Mouse (Mus musculus) C2C12 (cell line): ENCODE measurements around the gene Cmtm3.

ENCODE experiments used
- CEBPB ChIP-seq: IDR thresholded peaks from one replicate; pipeline ENCODE4 v1.6.1; 2011; ENCODE audit warnings: low read depth, mild to moderate bottlenecking, control low read depth, moderate library complexity
- CTCF ChIP-seq: IDR thresholded peaks from one replicate; pipeline ENCODE4 v1.5.1; 2011; ENCODE audit not compliant: control insufficient read depth, insufficient read depth, insufficient read length
- MAX ChIP-seq: IDR thresholded peaks from one replicate; pipeline ENCODE4 v1.6.1; 2011; ENCODE audit warnings: mild to moderate bottlenecking, control low read depth
- MYOD1 ChIP-seq: IDR thresholded peaks from one replicate; pipeline ENCODE4 v1.6.1; 2011; ENCODE audit warnings: low read depth; ENCODE audit not compliant: control insufficient read depth, insufficient read length
- MYOG ChIP-seq: IDR thresholded peaks from one replicate; pipeline ENCODE4 v1.6.1; 2011; ENCODE audit not compliant: control insufficient read depth, insufficient read length; ENCODE audit errors: extremely low read depth
- USF1 ChIP-seq: IDR thresholded peaks from one replicate; pipeline ENCODE4 v1.6.1; 2011; ENCODE audit warnings: low read depth, mild to moderate bottlenecking, control low read depth, moderate library complexity

DNA sequence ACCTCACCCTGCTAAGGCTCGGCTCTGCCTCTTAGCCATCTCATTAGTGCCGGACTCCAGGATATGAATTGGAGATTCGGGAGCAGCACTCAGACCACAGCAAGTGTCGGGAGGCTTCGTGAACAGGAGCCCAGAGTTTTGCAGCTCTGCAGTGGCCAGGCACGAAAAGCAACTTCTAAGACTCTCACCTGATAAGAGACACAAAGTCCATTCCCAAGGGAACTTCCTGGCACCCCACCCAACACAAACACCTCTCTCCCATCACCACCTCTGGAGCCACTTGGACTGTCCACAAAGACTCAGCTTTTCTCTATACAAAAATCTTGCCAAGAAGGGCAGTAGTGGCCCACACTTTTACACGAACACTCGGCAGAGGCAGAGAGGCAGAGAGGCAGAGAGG is 51.0 kb downstream of the Cmtm3 start:
- no peak for TF ChIP-seq CTCF
- no peak for TF ChIP-seq MAX
- no peak for TF ChIP-seq USF1
- TF ChIP-seq MYOD1 = no peak
- TF ChIP-seq MYOG = no peak
- TF ChIP-seq CEBPB = no peak
